ENCODE assay signal across 8 mouse cellular contexts in the genomic region with DNA sequence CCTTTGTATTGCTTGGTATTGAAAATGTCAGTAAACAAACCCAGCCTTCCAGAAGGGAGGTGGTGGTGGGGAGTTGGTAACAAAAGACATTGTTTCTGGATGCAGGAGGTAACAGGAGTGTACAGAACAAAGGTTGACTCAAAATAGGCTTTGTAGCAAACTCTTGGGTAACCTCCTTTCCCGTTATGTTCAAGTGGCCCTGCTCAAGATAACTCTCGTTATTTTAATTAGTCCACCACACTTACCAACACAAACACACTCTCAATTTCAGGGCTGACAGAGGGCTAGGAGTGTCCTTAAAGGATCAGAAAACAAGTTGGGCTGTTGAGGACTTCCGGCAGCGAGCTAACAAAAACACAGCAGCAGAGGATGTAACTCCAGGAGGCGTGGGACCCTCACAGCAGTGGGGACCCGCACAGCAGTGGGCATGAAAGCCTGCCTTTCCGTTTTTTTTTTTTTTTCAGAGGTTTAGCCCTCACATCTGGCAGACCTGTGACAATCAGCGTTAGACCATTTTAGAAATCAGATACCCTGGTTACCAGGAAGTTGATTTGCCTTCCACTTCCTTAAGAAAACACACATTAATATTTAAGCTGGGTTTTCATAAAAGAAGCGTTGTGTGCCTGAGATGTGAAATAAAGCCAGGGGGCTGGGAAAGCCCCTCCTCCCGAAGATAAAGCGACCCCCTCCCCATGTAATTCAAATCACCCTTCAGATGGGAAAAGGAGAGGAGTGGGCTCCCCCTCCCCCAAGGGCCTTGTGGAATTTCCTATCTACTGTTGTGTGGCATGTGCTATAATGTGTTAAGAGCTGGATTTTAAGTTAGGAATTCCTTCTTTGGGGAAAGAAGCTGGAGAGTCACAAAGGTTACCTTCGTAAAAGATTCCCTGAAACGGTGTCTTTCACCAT.
DNase-seq lines count a peak whose midpoint lies in the region; ATAC-seq and TF ChIP-seq lines count a peak whose summit lies in the region.

No protein-coding gene starts in this region.

- peak overlapping the region; percentile 36 for H3K4me2 ChIP-seq in limb, embryonic 13.5 days (replicated peaks)

- peak overlapping the region; percentile 72 for H3K27ac ChIP-seq in gastrocnemius, adult 2 months
- H3K27ac ChIP-seq in limb, embryonic 13.5 days = peak overlapping the region; percentile 40; the same call in 1 of the 2 replicates

- H3K27me3 ChIP-seq in limb, embryonic 13.5 days = no peaks in the 10 kb centered on the region

- TF ChIP-seq CTCF in gastrocnemius, adult 2 months (IDR thresholded peaks at IDR 0.05) = no peak

- WGBS in limb, embryonic 13.5 days = 13% methylated on average over 13 of the region's 13 CpGs

- no peak overlapping the region for H3K9ac ChIP-seq in limb, embryonic 13.5 days

- DNase-seq in gastrocnemius, adult 2 months = no peak
- DNase-seq in gastrocnemius, adult 8-10 months (ENCODE audit: low spot score in 2 of 2) = no peak
- peak; percentile 6 for DNase-seq in thymus, postnatal 25 days
- DNase-seq in thymus, postnatal 10 days (ENCODE audit: low spot score in 2 of 2) = no peak
- no peak for DNase-seq in adrenal gland, postnatal 14 days
- DNase-seq in adrenal gland, postnatal 25 days = no peak
- no peak for DNase-seq in right cerebral cortex, postnatal 25 days

- peaks cover 16% of the 10 kb centered on the region for H3K4me1 ChIP-seq in limb, embryonic 13.5 days

- no peak; the same call in 1 of the 2 replicates for ATAC-seq in limb, embryonic 13.5 days (ENCODE audit: low FRiP score, low read depth)

- H3K9me3 ChIP-seq in limb, embryonic 13.5 days = no peaks in the 10 kb centered on the region

- intact Hi-C loops in gastrocnemius, adult 2 months (cut with DNase I) = no loop called here

- H3K36me3 ChIP-seq in limb, embryonic 13.5 days = 0 out of 2 replicates have a peak, but pooled peaks cover 3% of the 10 kb centered on the region

- peak overlapping the region; percentile 38 for H3K4me3 ChIP-seq in gastrocnemius, adult 2 months
- H3K4me3 ChIP-seq in limb, embryonic 13.5 days = no peak overlapping the region
